7 mouse cellular contexts compared by ENCODE assay signal in the genomic region with DNA sequence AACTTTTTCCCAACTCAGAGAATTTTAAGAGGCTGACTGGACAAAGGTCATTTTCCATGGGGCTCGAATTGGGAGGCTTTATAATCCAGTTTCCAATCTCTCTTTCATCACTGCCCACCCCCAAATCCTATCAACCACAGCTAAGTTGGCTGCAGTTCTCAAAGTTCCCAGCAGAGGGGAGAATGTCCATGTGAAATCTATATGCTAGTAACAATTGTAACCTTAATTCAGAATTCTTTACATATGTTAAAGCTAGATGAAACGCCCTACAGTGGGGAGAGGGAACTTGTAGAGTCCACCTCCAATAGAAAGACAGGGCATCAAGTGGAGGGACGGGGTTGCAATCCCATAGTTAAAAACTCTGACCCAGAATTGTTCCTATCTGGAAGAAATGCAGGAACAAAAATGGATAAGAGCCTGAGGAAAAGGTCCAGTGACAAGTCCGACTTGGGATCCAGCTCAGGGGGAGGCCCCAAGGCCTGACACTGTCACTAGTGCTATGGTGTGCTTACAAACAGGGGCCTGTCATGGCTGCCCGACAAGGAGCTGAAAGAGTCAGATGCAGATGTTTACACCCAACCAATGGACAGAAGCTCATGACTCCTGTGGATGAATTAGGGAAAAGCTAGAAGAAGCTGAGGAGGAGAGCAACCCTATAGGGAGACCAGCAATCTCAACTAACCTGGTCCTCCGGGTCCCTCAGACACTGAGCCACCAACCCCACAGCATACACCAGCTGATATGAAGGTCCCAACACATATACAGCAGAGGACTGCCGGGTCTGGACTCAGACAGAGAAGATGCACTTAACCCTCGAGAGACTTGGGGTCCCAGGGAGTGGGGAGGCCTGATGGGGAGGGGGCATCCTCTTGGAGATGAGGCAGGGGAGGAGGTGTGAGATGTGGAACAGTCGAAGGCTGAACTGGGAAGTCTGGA. TPM values are rescaled to one million over a fixed set of nuclear protein-coding genes. Genes with fewer than 3 reads are reported as not detected.
DNase-seq lines count a peak whose midpoint lies in the region; ATAC-seq and TF ChIP-seq lines count a peak whose summit lies in the region.

No protein-coding gene starts in this region.

- no peak overlapping the region for H3K4me3 ChIP-seq in E14TG2a.4 (replicated peaks; ENCODE audit: low read length)

- peak; percentile 80 for ATAC-seq in common myeloid progenitor, adult 5-6 weeks (replicated peaks; ENCODE audit: low read depth, poor library complexity, severe bottlenecking)
- ATAC-seq in megakaryocyte progenitor cell, adult 5-6 weeks (replicated peaks; ENCODE audit: poor library complexity), result peak; percentile 79

- peak; percentile 46 for DNase-seq in T-cell, adult 2 months (ENCODE audit: low spot score)
- DNase-seq in heart, postnatal 36 days, result peak; percentile 51 to 77
- peak; percentile 83 to 85 for DNase-seq in layer of hippocampus, postnatal 10 days (ENCODE audit: low spot score in 2 of 2)
- DNase-seq in right cerebral cortex, postnatal 25 days, result peak; percentile 47

- intact Hi-C loops in heart, postnatal 36 days (cut with DNase I), result loop anchor here (1.0 kb wide), 2 partner anchors 219 to 300 kb away; no protein-coding TSS in a partner anchor

- H3K27me3 ChIP-seq in E14TG2a.4 (ENCODE audit: insufficient read depth, low read length), result no peaks in the 10 kb centered on the region

- TF ChIP-seq CTCF in E14TG2a.4 (conservative IDR thresholded peaks at IDR 0.05; ENCODE audit: low read length), result peak; percentile 67

- H3K4me1 ChIP-seq in E14TG2a.4 (replicated peaks; ENCODE audit: low read depth, low read length), result no peaks in the 10 kb centered on the region

- H3K9me3 ChIP-seq in E14TG2a.4 (ENCODE audit: low read length), result no peaks in the 10 kb centered on the region

- H3K36me3 ChIP-seq in E14TG2a.4 (ENCODE audit: insufficient read depth, low read length), result no peaks in the 10 kb centered on the region

RNA-seq across cellular contexts. Expression of gene Mstn, which starts 8.1 kb away (rescaled TPM):
- total RNA-seq in common myeloid progenitor, adult 5-6 weeks (2017), result not detected in 2 replicates
- under 1 TPM; 0.31 to 0.46 TPM for total RNA-seq in heart, postnatal 36 days (2021)
- 1 to 10 TPM; 2.1 to 2.2 TPM for total RNA-seq in layer of hippocampus, postnatal 10 days (2021)
- not detected in 2 replicates for total RNA-seq in megakaryocyte progenitor cell, adult 5-6 weeks (2015)
- not detected in 2 replicates for total RNA-seq in megakaryocyte progenitor cell, adult 5-6 weeks (2017)

RNA-seq across cellular contexts. Expression of gene 1700019D03Rik, which starts 33.4 kb away (rescaled TPM):
- total RNA-seq in common myeloid progenitor, adult 5-6 weeks (2017), result 0.27 TPM in 1 of 2 replicates, not detected in the other
- total RNA-seq in heart, postnatal 36 days (2021), result 1 to 10 TPM in 1 of 2 experiments, under 1 TPM in 1; 0.75 to 1.5 TPM
- total RNA-seq in layer of hippocampus, postnatal 10 days (2021), result 1 to 10 TPM; 6.3 to 9.3 TPM
- total RNA-seq in megakaryocyte progenitor cell, adult 5-6 weeks (2015), result 0.17 and 0.20 TPM in 2 replicates
- 0.10 and 0.17 TPM in 2 replicates for total RNA-seq in megakaryocyte progenitor cell, adult 5-6 weeks (2017)
